Mouse (Mus musculus) intestine, embryonic 15.5 days (tissue): ENCODE data around the gene Tceal8. TPM values are rescaled to one million over a fixed set of nuclear protein-coding genes. Genes with fewer than 3 reads are reported as not detected.
"Not testable (repeated sequence)": the region's sequence is repeated elsewhere in the genome, so short reads cannot be mapped to it uniquely, and the experiment has no call there.

ENCODE experiments used
- ATAC-seq: fragments of 200-750 bp; cut with Nextera tagmentation; 2 replicates; pipeline ENCODE4 v1.8.0; 2017; ENCODE audit warnings: moderate TSS enrichment, moderate library complexity
- H3K27ac ChIP-seq: fragments of 300-500 bp; sonication (generic); 2 replicates; pipeline ENCODE4 v1.5.1; 2015; ENCODE audit warnings: mild to moderate bottlenecking, inconsistent platforms
- H3K27me3 ChIP-seq: fragments of 300-500 bp; sonication (generic); replicated peaks from 2 replicates; pipeline ENCODE4 v1.6.1; 2015; ENCODE audit warnings: inconsistent platforms
- H3K36me3 ChIP-seq: fragments of 300-500 bp; sonication (generic); 2 replicates; pipeline ENCODE4 v1.6.1; 2015; ENCODE audit warnings: inconsistent platforms
- H3K4me1 ChIP-seq: fragments of 300-500 bp; sonication (generic); replicated peaks from 2 replicates; pipeline ENCODE4 v1.6.1; 2015; ENCODE audit warnings: inconsistent platforms
- H3K4me2 ChIP-seq: fragments of 300-500 bp; sonication (generic); replicated peaks from 2 replicates; pipeline ENCODE4 v1.6.1; 2015; ENCODE audit warnings: mild to moderate bottlenecking, inconsistent platforms
- H3K4me3 ChIP-seq: fragments of 300-500 bp; sonication (generic); replicated peaks from 2 replicates; pipeline ENCODE4 v1.5.1; 2015; ENCODE audit warnings: inconsistent platforms
- H3K9ac ChIP-seq: fragments of 300-500 bp; sonication (generic); 2 replicates; pipeline ENCODE4 v1.6.1; 2015; ENCODE audit warnings: inconsistent platforms
- H3K9me3 ChIP-seq: fragments of 300-500 bp; sonication (generic); 2 replicates; pipeline ENCODE4 v1.6.1; 2016; ENCODE audit warnings: inconsistent platforms
- WGBS: fragments of 180-500 bp; shearing (Covaris S2); methylation state at CpG from one replicate; pipeline ENCODE4 v1.1.7; 2015; 5-methylcytosine and 5-hydroxymethylcytosine counted together
- polyA plus RNA-seq: library from polyadenylated mRNA; unstranded; fragments of >200 nt; fragmentation: Nextera tagmentation; extraction: Ambion mirVana; gene quantifications from 2 replicates; pipeline ENCODE4 v1.2.1, GENCODE M21; 2015

Tceal8 gene
- polyA plus RNA-seq = 219 and 251 TPM in 2 replicates

- Histone ChIP-seq H3K27ac (peak within 1 kb of the TSS; percentile 86), H3K9ac (peak within 1 kb of the TSS; percentile 59), H3K9me3 (no peaks in the 10 kb centered on the region), H3K4me2 (peak within 1 kb of the TSS; percentile 48), H3K36me3 (no peaks in the 10 kb centered on the region), H3K4me1 (no peaks in the 10 kb centered on the region), H3K4me3 (peak within 1 kb of the TSS; percentile 48), H3K27me3 (no peaks in the 10 kb centered on the region)
- 21% methylated on average over 10 of the region's 10 CpGs for WGBS
- ATAC-seq = peak; percentile 97
Observed at GRCm38 (mm10) chrX:136172118-136172551, at the start of gene Tceal8. Gene Tceal8 (minus strand): TSS chrX:136172342.

DNA sequence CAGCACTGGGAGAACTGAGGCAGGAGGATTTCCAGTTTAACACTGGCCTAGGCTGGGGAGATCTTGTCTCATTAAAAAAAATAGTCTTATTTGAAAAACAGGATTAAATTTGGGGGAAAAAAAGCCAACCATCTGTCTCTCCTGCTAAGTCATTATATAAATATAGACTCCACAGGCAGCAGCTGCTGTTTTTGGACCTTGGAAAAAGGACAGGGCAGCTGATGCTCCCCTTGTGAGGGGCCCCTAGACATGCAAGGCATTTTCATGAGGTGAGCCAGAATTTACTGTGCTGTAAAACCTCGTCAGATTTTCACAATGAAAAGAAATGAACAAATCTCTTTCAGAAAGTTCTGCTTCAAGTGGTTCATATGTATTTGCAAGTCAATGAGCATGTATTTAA is 44.2 kb upstream of the Tceal8 start:
- Histone ChIP-seq H3K4me2 (no peak overlapping the region), H3K9me3 (no peaks in the 10 kb centered on the region), H3K4me1 (no peaks in the 10 kb centered on the region), H3K9ac (no peak overlapping the region), H3K27ac (no peak overlapping the region), H3K27me3 (no peaks in the 10 kb centered on the region), H3K36me3 (no peaks in the 10 kb centered on the region), H3K4me3 (no peak overlapping the region)
- ATAC-seq = no peak
- 38% methylated on average over 1 of the region's 1 CpGs for WGBS

- not testable (repeated sequence) for H3K9me3 ChIP-seq
- ATAC-seq = peak; percentile 93
- H3K4me3 ChIP-seq = peak within 1 kb of the TSS; percentile 36
Observed at GRCm38 (mm10) chrX:136214729-136215677, 42.9 kb upstream of the Tceal8 start, which contains the start of the genes Tceal7 and Bex1. Gene Tceal7 (plus strand): TSS chrX:136214779. Gene Bex1 (minus strand): TSS chrX:136215513.

DNA sequence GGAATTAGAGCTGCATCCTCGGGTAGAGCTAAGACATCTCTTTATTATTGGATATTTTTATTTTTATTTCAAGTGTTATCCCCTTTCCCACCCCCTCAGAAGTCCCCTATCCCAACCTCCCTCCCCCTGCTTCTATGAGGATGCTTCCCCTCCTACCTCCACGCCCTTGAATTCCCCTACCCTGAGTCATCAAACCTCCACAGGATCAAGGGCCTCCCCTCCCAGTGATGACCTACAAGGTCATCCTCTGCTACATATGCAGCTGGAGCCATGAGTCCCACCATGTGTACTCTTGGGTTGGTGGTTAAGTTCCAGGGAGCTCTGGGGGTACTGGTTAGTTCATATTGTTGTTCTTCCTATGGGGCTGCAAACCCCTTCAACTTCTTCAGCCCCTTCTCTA is 41.3 kb upstream of the Tceal8 start:
- Histone ChIP-seq H3K36me3 (no peaks in the 10 kb centered on the region), H3K4me3 (no peak overlapping the region), H3K27ac (no peak overlapping the region), H3K27me3 (no peaks in the 10 kb centered on the region), H3K9me3 (no peaks in the 10 kb centered on the region), H3K4me1 (no peaks in the 10 kb centered on the region), H3K4me2 (no peak overlapping the region), H3K9ac (no peak overlapping the region)
- WGBS = 65% methylated on average over 2 of the region's 2 CpGs
- ATAC-seq = no peak

More at GRCm38 (mm10) chrX:136214729-136215677, 42.9 kb upstream of the Tceal8 start, which contains the start of the genes Tceal7 and Bex1:
- 48% methylated on average over 8 of the region's 67 CpGs for WGBS
- H3K27ac ChIP-seq, H3K27me3 ChIP-seq, H3K9ac ChIP-seq, H3K4me1 ChIP-seq, H3K36me3 ChIP-seq: not testable (repeated sequence)
- peak within 1 kb of the TSS; percentile 49 for H3K4me2 ChIP-seq

DNA sequence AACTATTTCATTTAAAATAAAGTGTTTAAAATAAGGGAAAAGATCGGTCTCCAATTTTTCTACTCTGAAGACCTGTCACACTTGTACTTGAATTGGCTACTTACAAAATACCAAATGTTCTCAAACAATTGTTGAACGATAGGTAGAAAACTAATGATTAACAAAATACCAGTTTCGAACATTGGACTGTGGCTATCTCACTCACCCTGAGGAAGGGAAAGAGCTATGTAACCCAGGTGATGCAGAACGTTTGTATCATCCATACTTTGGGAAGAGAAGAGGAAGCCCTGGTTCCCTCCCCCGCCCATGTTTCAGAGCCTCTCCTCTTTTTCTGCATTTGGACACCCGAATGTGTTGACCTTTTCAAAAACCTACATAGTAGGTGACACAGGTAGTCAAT is 32.3 kb upstream of the Tceal8 start:
- Histone ChIP-seq H3K27me3 (no peaks in the 10 kb centered on the region), H3K4me1 (no peaks in the 10 kb centered on the region), H3K36me3 (no peaks in the 10 kb centered on the region), H3K9ac (no peak overlapping the region), H3K9me3 (no peaks in the 10 kb centered on the region), H3K27ac (no peak overlapping the region), H3K4me3 (no peak overlapping the region), H3K4me2 (no peak overlapping the region)
- 0 out of 2 replicates have a peak, but pooled peaks have one; percentile 60 for ATAC-seq
- 69% methylated on average over 6 of the region's 6 CpGs for WGBS

DNA sequence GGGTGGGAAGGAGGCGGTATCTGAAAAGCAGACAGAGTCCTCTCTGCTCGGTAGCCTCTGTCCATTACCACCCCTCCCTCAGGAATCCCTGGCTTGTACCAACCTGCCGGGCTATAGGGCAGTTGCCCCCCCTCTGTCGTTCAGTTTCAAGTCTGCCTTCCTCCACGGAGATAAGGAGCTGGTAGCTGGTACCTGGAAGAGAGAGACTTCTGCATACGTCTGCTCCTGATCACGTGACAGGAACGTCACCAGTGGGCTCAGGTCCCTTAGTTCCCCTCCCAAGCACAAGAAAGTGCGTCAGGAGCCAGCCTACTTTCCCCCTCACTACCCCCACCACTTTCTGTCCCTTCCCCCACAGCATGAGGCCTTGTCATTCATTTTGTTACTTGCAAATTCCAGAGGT is 31.5 kb upstream of the Tceal8 start, which contains the start of gene Tceal5:
Gene Tceal5 (minus strand): TSS at position 213 of the 403 bp plus-strand sequence.
- H3K4me2 ChIP-seq = peak within 1 kb of the TSS; percentile 60
- no peaks in the 10 kb centered on the region for H3K36me3 ChIP-seq
- no peaks in the 10 kb centered on the region for H3K4me1 ChIP-seq
- peak; percentile 75 for ATAC-seq
- no peaks in the 10 kb centered on the region for H3K27me3 ChIP-seq
- peak within 1 kb of the TSS; percentile 34 for H3K4me3 ChIP-seq
- H3K27ac ChIP-seq = no peak within 1 kb of the TSS
- 26% methylated on average over 9 of the region's 9 CpGs for WGBS
- H3K9me3 ChIP-seq = no peaks in the 10 kb centered on the region
- H3K9ac ChIP-seq = no peak within 1 kb of the TSS

GRCm38 (mm10) chrX:136203257-136203656 is 31.1 kb upstream of the Tceal8 start:
- 27% methylated on average over 7 of the region's 7 CpGs for WGBS
- H3K4me1 ChIP-seq = no peaks in the 10 kb centered on the region
- no peaks in the 10 kb centered on the region for H3K27me3 ChIP-seq
- H3K36me3 ChIP-seq = no peaks in the 10 kb centered on the region
- peak; percentile 65 for ATAC-seq
- H3K4me3 ChIP-seq = peak overlapping the region; percentile 34
- H3K9me3 ChIP-seq = no peaks in the 10 kb centered on the region
- no peak overlapping the region for H3K9ac ChIP-seq
- no peak overlapping the region for H3K27ac ChIP-seq
- H3K4me2 ChIP-seq = peak overlapping the region; percentile 60

DNA sequence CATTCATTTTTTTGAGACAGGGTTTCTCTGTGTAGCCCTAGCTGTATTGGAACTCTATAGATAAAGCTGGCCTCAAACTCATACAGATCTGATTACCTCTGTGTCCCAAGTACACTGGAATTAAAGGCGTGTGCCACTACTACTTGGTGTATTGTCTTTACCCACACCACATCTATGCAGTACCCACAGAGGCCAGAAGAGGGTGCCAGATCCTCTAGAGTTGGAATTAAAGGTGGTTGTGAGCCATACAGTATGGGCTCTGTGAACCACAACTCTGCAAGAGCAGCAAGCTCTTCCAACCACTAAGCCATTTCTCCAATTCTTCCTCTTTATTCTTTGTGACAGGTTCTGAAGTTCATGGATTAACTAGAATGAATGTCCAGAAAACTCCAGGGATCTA is 24.7 kb upstream of the Tceal8 start:
- H3K27me3 ChIP-seq = no peaks in the 10 kb centered on the region
- H3K27ac ChIP-seq = no peak overlapping the region

DNA sequence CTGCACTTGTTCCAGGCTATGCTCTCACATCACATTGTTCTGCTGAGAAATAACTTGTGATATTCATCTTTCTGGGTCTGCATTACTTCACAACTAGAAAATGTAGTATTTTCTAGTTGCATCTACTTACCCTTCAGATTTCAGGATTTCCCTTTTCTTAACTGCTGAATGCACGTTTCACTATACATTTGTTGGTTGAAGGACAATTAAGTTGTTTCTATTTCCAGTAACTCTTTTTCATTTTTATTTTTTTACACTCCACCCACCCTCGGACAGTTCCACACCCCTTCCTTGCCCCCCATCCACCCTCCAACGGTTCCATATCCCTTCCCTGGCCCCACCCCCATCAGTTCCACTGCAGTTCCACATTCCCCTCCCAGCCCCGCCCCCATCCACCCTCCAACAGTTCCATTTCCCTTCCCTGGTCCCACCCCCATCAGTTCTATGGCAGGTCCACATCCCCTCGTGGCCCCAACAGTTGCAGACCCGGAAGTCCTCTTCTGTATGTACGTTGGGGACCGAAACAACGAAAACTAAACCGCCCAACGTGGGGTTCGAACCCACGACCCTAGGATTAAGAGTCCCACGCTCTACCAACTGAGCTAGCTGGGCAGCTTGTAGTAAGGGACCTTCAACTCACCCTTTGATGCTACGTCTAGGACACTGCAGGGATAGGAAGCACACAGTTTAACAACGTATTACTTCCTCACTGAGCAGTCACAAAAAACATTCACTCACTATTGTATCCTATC is 23.2 kb upstream of the Tceal8 start:
- no peaks in the 10 kb centered on the region for H3K27me3 ChIP-seq
- no peaks in the 10 kb centered on the region for H3K4me1 ChIP-seq
- no peak overlapping the region for H3K4me3 ChIP-seq
- H3K9me3 ChIP-seq = no peaks in the 10 kb centered on the region
- WGBS = 83% methylated on average over 16 of the region's 16 CpGs
- H3K36me3 ChIP-seq = no peaks in the 10 kb centered on the region
- no peak overlapping the region for H3K27ac ChIP-seq
- no peak overlapping the region for H3K4me2 ChIP-seq
- no peak overlapping the region for H3K9ac ChIP-seq
- no peak for ATAC-seq

More for the DNA sequence above, 24.7 kb upstream of the Tceal8 start:
- Histone ChIP-seq H3K9me3 (no peaks in the 10 kb centered on the region), H3K4me1 (no peaks in the 10 kb centered on the region), H3K4me3 (no peak overlapping the region), H3K36me3 (no peaks in the 10 kb centered on the region), H3K9ac (no peak overlapping the region), H3K4me2 (no peak overlapping the region)
- 53% methylated on average over 1 of the region's 1 CpGs for WGBS
- ATAC-seq = no peak

GRCm38 (mm10) chrX:136183107-136183506 is 11.0 kb upstream of the Tceal8 start:
- ATAC-seq = no peak
- H3K9me3 ChIP-seq = no peaks in the 10 kb centered on the region
- WGBS = 79% methylated on average over 1 of the region's 1 CpGs
- no peaks in the 10 kb centered on the region for H3K36me3 ChIP-seq
- no peak overlapping the region for H3K27ac ChIP-seq
- H3K4me2 ChIP-seq = no peak overlapping the region
- H3K9ac ChIP-seq = no peak overlapping the region
- H3K4me1 ChIP-seq = no peaks in the 10 kb centered on the region
- H3K4me3 ChIP-seq = no peak overlapping the region
- H3K27me3 ChIP-seq = no peaks in the 10 kb centered on the region

GRCm38 (mm10) chrX:136180897-136181553 is 8.9 kb upstream of the Tceal8 start:
- Histone ChIP-seq H3K9me3 (no peaks in the 10 kb centered on the region), H3K27me3 (no peaks in the 10 kb centered on the region), H3K4me3 (no peak overlapping the region), H3K4me1 (no peaks in the 10 kb centered on the region), H3K9ac (no peak overlapping the region), H3K27ac (no peak overlapping the region), H3K36me3 (no peaks in the 10 kb centered on the region), H3K4me2 (no peak overlapping the region)
- no peak for ATAC-seq
- 47% methylated on average over 11 of the region's 11 CpGs for WGBS

- Histone ChIP-seq H3K4me2 (peak overlapping the region; percentile 41), H3K4me1 (no peaks in the 10 kb centered on the region), H3K9ac (no peak overlapping the region; the same call in 1 of the 2 replicates), H3K27me3 (no peaks in the 10 kb centered on the region), H3K27ac (no peak overlapping the region), H3K36me3 (no peaks in the 10 kb centered on the region), H3K9me3 (no peaks in the 10 kb centered on the region), H3K4me3 (peak overlapping the region; percentile 48; the same call in 1 of the 2 replicates)
- WGBS = 27% methylated on average over 10 of the region's 10 CpGs
- ATAC-seq = no peak
Observed at GRCm38 (mm10) chrX:136172786-136173185, 644 bp upstream of the Tceal8 start.
